Mouse (Mus musculus): Measurements from ENCODE around the gene H2-Eb2.

DNA sequence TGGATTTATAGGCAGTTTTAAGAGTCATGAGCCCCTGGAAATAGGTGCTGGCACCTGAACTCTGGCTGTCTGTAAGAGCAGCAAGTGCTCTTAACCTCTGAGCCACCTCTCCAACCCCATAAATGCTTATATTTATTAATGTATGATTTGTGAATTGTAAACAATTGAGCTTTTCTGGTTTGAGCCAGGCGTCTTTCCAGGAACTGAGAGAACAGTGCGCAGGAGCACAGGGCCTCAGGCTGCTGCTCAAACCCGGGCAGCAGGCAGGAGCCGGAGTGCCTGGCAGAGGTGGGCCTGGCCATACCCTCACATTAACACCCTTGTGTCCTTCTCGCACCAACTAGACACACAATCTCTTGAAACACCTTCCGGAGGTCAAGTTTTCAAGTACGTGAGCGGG, 25.4 kb upstream of the H2-Eb2 start:
- TF ChIP-seq CTCF (IDR thresholded peaks at IDR 0.05; ENCODE audit: low read depth) (no peak), EP300 (IDR thresholded peaks at IDR 0.05; ENCODE audit: low read depth) (no peak)

Data from heart, postnatal 0 days (tissue).